Mouse (Mus musculus): ENCODE measurements around the gene Hrct1. TPM values are rescaled to one million over a fixed set of nuclear protein-coding genes. Genes with fewer than 3 reads are reported as not detected.

Gene Hrct1
- total and polyA plus RNA-seq, 3 experiments, result not detected

DNA sequence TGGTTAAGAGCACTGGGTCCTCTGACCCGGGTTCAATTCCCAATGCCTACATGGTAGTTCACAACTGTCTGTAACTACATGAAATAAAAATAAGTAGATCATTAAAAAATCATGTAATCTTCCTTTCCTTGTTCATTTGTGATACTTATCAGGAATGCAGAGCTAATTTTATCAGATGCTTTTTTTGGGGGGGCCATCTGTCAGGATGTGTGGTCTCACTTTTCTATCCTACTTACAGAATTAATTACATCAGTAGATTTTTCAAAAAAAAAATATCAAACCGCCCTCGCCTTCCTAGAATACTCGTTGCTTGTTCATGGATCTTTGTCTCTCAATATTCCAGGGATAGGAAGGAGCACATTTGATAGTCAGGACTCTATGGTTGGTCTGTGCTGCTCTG is 4.8 kb upstream of the Hrct1 start:
- no peak overlapping the region for H3K4me2 ChIP-seq (ENCODE audit: insufficient read depth, low read depth, poor library complexity, severe bottlenecking)
- dilution Hi-C loops (cut with MboI; ENCODE audit: extremely low pct_ligation_motif_present, extremely low pct_unique_long_range_greater_than_20kb, low sequenced_read_pairs), result no loop called here
- in situ Hi-C loops (cut with MboI; ENCODE audit: low pct_ligation_motif_present, low pct_unique_long_range_greater_than_20kb, low sequenced_read_pairs), result no loop called here
- H3K79me2 ChIP-seq (replicated peaks; ENCODE audit: control insufficient read depth, extremely low read depth, insufficient read depth, poor library complexity, severe bottlenecking), result no peaks in the 10 kb centered on the region
- TF ChIP-seq ZNF384 (IDR thresholded peaks at IDR 0.05; ENCODE audit: low read depth, low read length) (no peak), SMC3 (IDR thresholded peaks at IDR 0.05; ENCODE audit: low read depth, low read length) (no peak), ELF1 (IDR thresholded peaks at IDR 0.05; ENCODE audit: low read depth, low read length) (no peak)
- H3K9me3 ChIP-seq (replicated peaks; ENCODE audit: low read length), result peaks cover 6% of the 10 kb centered on the region
- no peak overlapping the region for H3K9ac ChIP-seq (ENCODE audit: insufficient read depth, low read depth)
- no peak overlapping the region for H3K27ac ChIP-seq (ENCODE audit: insufficient read depth, low read depth)
- no peak for DNase-seq (ENCODE audit: extremely low read depth)
- H3K36me3 ChIP-seq (replicated peaks in 1 of 2; ENCODE audit: control insufficient read depth in 1 of 2, insufficient read depth in 1 of 2, low read length in 1 of 2), result no peaks in the 10 kb centered on the region
- peaks cover 64% of the 10 kb centered on the region for H3K27me3 ChIP-seq (replicated peaks)
- H3K4me3 ChIP-seq (replicated peaks in 1 of 3; ENCODE audit: low read depth in 2 of 3, low read length in 2 of 3, poor library complexity in 1 of 3), result no peak overlapping the region
- H3K4me1 ChIP-seq (ENCODE audit: control insufficient read depth in 1 of 2, insufficient read depth in 2 of 2), result peaks cover 0 to 3% of the 10 kb centered on the region in 2 experiments; a peak in 1 of 4 replicates

DNA sequence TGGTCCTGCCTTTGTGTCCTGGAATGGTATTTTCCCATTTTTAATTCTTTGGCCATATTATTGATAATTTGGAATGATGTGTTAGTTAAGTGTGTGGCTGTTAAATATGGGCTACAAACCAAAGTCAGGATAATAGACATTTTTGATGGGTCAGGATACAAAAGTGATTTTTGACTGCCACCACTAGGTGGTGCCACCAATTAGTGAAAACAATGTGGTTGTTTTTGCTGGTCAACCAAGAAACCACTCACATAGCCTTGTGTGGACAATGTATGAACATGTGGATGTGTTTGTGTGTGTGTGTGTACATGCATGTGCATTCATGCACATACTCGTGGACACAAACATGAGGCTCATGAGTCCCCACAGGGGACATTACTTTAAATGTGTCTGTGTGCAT is 2.2 kb upstream of the Hrct1 start:
- Histone ChIP-seq H3K79me2 (replicated peaks; ENCODE audit: control insufficient read depth, extremely low read depth, insufficient read depth, poor library complexity, severe bottlenecking) (no peaks in the 10 kb centered on the region), H3K27me3 (replicated peaks) (peaks cover 77% of the 10 kb centered on the region), H3K4me1 (ENCODE audit: control insufficient read depth in 1 of 2, insufficient read depth in 2 of 2) (peaks cover 0 to 3% of the 10 kb centered on the region in 2 experiments; a peak in 1 of 4 replicates), H3K36me3 (replicated peaks in 1 of 2; ENCODE audit: control insufficient read depth in 1 of 2, insufficient read depth in 1 of 2, low read length in 1 of 2) (no peaks in the 10 kb centered on the region), H3K9ac (ENCODE audit: insufficient read depth, low read depth) (no peak overlapping the region), H3K4me3 (replicated peaks in 1 of 3; ENCODE audit: low read depth in 2 of 3, low read length in 2 of 3, poor library complexity in 1 of 3) (no peak overlapping the region), H3K9me3 (replicated peaks; ENCODE audit: low read length) (no peaks in the 10 kb centered on the region), H3K27ac (ENCODE audit: insufficient read depth, low read depth) (no peak overlapping the region), H3K4me2 (ENCODE audit: insufficient read depth, low read depth, poor library complexity, severe bottlenecking) (no peak overlapping the region)
- in situ Hi-C loops (cut with MboI; ENCODE audit: low pct_ligation_motif_present, low pct_unique_long_range_greater_than_20kb, low sequenced_read_pairs) (loop anchor here (25.0 kb wide), 1 partner anchor 263 kb away; the partner anchor contains the start of gene Ccin), dilution Hi-C loops (cut with MboI; ENCODE audit: extremely low pct_ligation_motif_present, extremely low pct_unique_long_range_greater_than_20kb, low sequenced_read_pairs) (no loop called here)
- TF ChIP-seq RAD21 (IDR thresholded peaks at IDR 0.05; ENCODE audit: low read depth, low read length), result peak; percentile 69
- TF ChIP-seq SMC3 (IDR thresholded peaks at IDR 0.05; ENCODE audit: low read depth, low read length), result peak; percentile 61
- TF ChIP-seq PAX5 (IDR thresholded peaks at IDR 0.05; ENCODE audit: low read length), result no peak
- TF ChIP-seq RCOR1 (conservative IDR thresholded peaks at IDR 0.05; ENCODE audit: low read depth, low read length), result no peak
- peak; percentile 52 to 81 for TF ChIP-seq CTCF (conservative IDR thresholded peaks at IDR 0.05 in 1 of 2, IDR thresholded peaks at IDR 0.05 in 1 of 2; ENCODE audit: low read depth in 2 of 2, low read length in 2 of 2)
- 0 out of 2 replicates have a peak, but pooled peaks have one; percentile 16 for TF ChIP-seq MAX (IDR thresholded peaks at IDR 0.05; ENCODE audit: low read length)
- peak; percentile 19 for DNase-seq (ENCODE audit: extremely low read depth)

DNA sequence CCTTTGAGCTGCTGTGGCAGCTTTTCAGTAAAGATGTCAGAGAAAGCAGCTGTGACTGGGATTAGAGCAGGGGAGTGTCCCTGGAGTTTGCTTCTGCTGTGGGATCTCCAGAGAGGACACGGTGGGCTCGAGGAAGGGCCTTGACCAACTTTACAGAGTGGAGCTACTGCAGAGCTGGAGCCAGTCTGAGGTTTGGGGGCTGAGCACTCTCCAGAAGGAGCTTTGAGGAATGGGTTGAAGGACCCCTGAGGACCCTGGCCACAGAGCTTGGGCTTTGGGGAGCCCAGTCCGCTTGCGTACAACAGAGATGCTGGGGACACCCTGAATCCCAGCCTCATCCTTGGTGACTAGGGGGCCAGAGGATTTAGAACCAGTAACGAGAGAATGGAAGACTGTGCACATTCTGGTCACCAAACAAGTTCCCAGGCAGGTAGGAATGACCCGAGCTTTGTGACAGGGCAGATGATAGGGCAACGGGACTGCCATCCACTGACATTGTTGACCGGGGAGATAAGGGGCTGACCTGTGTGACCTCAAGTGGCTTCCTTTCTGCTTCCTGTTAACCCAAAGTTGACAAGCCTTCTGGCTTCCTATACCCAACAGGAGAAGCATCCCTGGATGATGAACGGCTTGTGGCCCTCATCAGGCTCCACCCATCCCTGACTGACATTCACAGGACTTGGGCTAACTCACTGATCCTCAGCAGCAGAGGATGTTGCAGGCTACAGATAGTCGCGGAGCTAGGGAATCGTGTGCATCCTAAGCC is 577 bp upstream of the Hrct1 start:
- Histone ChIP-seq H3K27me3 (replicated peaks) (peaks cover 84% of the 10 kb centered on the region), H3K9me3 (replicated peaks; ENCODE audit: low read length) (no peaks in the 10 kb centered on the region), H3K4me2 (ENCODE audit: insufficient read depth, low read depth, poor library complexity, severe bottlenecking) (no peak overlapping the region), H3K9ac (ENCODE audit: insufficient read depth, low read depth) (no peak overlapping the region), H3K27ac (ENCODE audit: insufficient read depth, low read depth) (no peak overlapping the region), H3K36me3 (replicated peaks in 1 of 2; ENCODE audit: control insufficient read depth in 1 of 2, insufficient read depth in 1 of 2, low read length in 1 of 2) (no peaks in the 10 kb centered on the region), H3K79me2 (replicated peaks; ENCODE audit: control insufficient read depth, extremely low read depth, insufficient read depth, poor library complexity, severe bottlenecking) (no peaks in the 10 kb centered on the region), H3K4me1 (ENCODE audit: control insufficient read depth in 1 of 2, insufficient read depth in 2 of 2) (no peaks in the 10 kb centered on the region), H3K4me3 (replicated peaks in 1 of 3; ENCODE audit: low read depth in 2 of 3, low read length in 2 of 3, poor library complexity in 1 of 3) (no peak overlapping the region)
- in situ Hi-C loops (cut with MboI; ENCODE audit: low pct_ligation_motif_present, low pct_unique_long_range_greater_than_20kb, low sequenced_read_pairs) (loop anchor here (25.0 kb wide), 1 partner anchor 261 kb away; the partner anchor contains the start of gene Ccin), dilution Hi-C loops (cut with MboI; ENCODE audit: extremely low pct_ligation_motif_present, extremely low pct_unique_long_range_greater_than_20kb, low sequenced_read_pairs) (no loop called here)
- no peak for TF ChIP-seq NRF1 (IDR thresholded peaks at IDR 0.05; ENCODE audit: low read depth, low read length)
- DNase-seq (ENCODE audit: extremely low read depth), result no peak

Measured in CH12.LX (cell line).